Mouse (Mus musculus) lung, embryonic 16.5 days (tissue): ENCODE results near the gene Noxo1. TPM values are rescaled to one million over a fixed set of nuclear protein-coding genes. Genes with fewer than 3 reads are reported as not detected.
"Not testable (repeated sequence)": the region's sequence is repeated elsewhere in the genome, so short reads cannot be mapped to it uniquely, and the experiment has no call there.

Experiments
- ATAC-seq: fragments of 200-750 bp; cut with Nextera tagmentation; 2 replicates; pipeline ENCODE4 v1.8.0; 2017; ENCODE audit warnings: low read depth, mild to moderate bottlenecking, moderate library complexity
- H3K27ac ChIP-seq: fragments of 300-500 bp; sonication (generic); 2 replicates; pipeline ENCODE4 v1.5.1; 2014; ENCODE audit warnings: mild to moderate bottlenecking, control low read depth, low read length
- H3K27me3 ChIP-seq: fragments of 300-500 bp; sonication (generic); 2 replicates; pipeline ENCODE4 v1.6.1; 2014; ENCODE audit warnings: low read depth, low read length, mixed read lengths; ENCODE audit not compliant: control insufficient read depth, insufficient read depth
- H3K36me3 ChIP-seq: fragments of 300-500 bp; sonication (generic); 2 replicates; pipeline ENCODE4 v1.6.1; 2014; ENCODE audit warnings: low read length; ENCODE audit not compliant: control insufficient read depth, insufficient read depth
- H3K4me1 ChIP-seq: fragments of 300-500 bp; sonication (generic); replicated peaks from 2 replicates; pipeline ENCODE4 v1.6.1; 2014; ENCODE audit warnings: low read length, mixed read lengths; ENCODE audit not compliant: control insufficient read depth, insufficient read depth
- H3K4me2 ChIP-seq: fragments of 300-500 bp; sonication (generic); 2 replicates; pipeline ENCODE4 v1.6.1; 2014; ENCODE audit warnings: low read depth, low read length, control low read depth
- H3K4me3 ChIP-seq: fragments of 300-500 bp; sonication (generic); 2 replicates; pipeline ENCODE4 v1.5.1; 2014; ENCODE audit warnings: mild to moderate bottlenecking, low read length, control low read depth
- H3K9ac ChIP-seq: fragments of 300-500 bp; sonication (generic); 2 replicates; pipeline ENCODE4 v1.6.1; 2014; ENCODE audit warnings: low read length, control low read depth
- H3K9me3 ChIP-seq: fragments of 300-500 bp; sonication (generic); 2 replicates; pipeline ENCODE4 v1.6.1; 2016; ENCODE audit warnings: low read length; ENCODE audit not compliant: control insufficient read depth
- WGBS: fragments of 180-500 bp; shearing (Covaris S2); extraction: QIAGEN DNeasy Blood & Tissue Kit; methylation state at CpG from one replicate; pipeline ENCODE4 v1.1.7; 2014; 5-methylcytosine and 5-hydroxymethylcytosine counted together
- polyA plus RNA-seq: library from polyadenylated mRNA; unstranded; fragments of >200 nt; fragmentation: Nextera tagmentation; extraction: Ambion mirVana; gene quantifications from 2 replicates; pipeline ENCODE4 v1.2.1, GENCODE M21; 2015

Gene Noxo1
- polyA plus RNA-seq, 1 experiment from 2014 or later = 4.2 TPM

DNA sequence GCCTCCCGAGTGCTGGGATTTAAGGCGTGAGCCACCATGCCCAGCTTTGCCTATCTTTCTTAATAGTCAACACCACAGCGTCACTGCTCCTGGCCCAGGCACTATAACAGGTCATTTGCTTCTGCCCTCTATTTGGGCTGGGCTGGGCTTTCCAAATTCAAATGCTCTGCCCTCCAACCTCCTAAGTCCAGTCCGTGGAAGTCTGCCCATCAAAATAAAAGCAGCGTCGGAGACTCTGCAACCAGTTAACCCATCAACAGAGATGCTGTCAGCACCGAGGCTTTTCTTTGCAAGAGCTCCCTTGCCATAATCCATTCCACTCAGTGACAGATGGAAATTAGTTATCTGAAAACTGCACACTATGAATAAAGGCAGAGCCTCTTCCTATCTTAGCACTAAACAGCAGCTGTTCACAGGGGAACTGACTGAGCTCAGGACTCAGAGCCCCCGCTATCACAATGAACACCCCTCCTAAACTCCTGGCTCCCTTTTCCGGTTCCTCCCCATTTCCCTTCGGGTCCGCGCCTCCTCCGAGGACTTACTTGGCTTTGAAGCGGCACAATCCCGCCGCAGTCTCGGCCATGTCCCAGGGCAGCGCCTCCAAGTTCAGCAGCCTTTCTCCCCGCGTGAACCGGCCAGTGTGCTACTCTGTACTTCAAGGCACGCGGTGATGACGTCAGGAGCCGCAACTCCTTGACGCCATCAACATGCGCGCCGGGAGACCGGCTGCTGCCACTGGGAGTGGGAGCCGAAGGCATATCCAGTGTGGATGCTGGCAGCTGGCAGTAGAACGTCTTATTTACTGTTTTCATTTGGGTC is 11.2 kb downstream of the Noxo1 start, which contains the start of gene Tbl3:
TSS of gene Tbl3 (minus strand) at position 679 of the 819 bp plus-strand sequence.
- WGBS = 3% methylated on average over 32 of the region's 32 CpGs
- peak within 1 kb of the TSS; percentile 86 for H3K9ac ChIP-seq
- peaks cover 7% of the 10 kb centered on the region for H3K4me1 ChIP-seq
- no peaks in the 10 kb centered on the region for H3K9me3 ChIP-seq
- peak within 1 kb of the TSS; percentile 86 for H3K27ac ChIP-seq
- peak; percentile 88 for ATAC-seq
- H3K36me3 ChIP-seq = peaks cover 12% of the 10 kb centered on the region
- H3K4me2 ChIP-seq = peak within 1 kb of the TSS; percentile 79
- no peaks in the 10 kb centered on the region for H3K27me3 ChIP-seq
- H3K4me3 ChIP-seq = peak within 1 kb of the TSS; percentile 90

GRCm38 (mm10) chr17:24707801-24708425 is 11.9 kb downstream of the Noxo1 start:
- no peaks in the 10 kb centered on the region for H3K27me3 ChIP-seq
- ATAC-seq = peak; percentile 46
- peak overlapping the region; percentile 90 for H3K4me3 ChIP-seq
- H3K9me3 ChIP-seq = no peaks in the 10 kb centered on the region
- peaks cover 10% of the 10 kb centered on the region for H3K36me3 ChIP-seq
- peak overlapping the region; percentile 86; the same call in 1 of the 2 replicates for H3K27ac ChIP-seq
- peaks cover 7% of the 10 kb centered on the region for H3K4me1 ChIP-seq
- WGBS = 3% methylated on average over 24 of the region's 24 CpGs
- peak overlapping the region; percentile 86 for H3K9ac ChIP-seq
- H3K4me2 ChIP-seq = peak overlapping the region; percentile 79

GRCm38 (mm10) chr17:24708646-24709045 is 12.6 kb downstream of the Noxo1 start:
- H3K4me2 ChIP-seq = peak overlapping the region; percentile 79
- H3K9me3 ChIP-seq = no peaks in the 10 kb centered on the region
- no peak overlapping the region for H3K27ac ChIP-seq

DNA sequence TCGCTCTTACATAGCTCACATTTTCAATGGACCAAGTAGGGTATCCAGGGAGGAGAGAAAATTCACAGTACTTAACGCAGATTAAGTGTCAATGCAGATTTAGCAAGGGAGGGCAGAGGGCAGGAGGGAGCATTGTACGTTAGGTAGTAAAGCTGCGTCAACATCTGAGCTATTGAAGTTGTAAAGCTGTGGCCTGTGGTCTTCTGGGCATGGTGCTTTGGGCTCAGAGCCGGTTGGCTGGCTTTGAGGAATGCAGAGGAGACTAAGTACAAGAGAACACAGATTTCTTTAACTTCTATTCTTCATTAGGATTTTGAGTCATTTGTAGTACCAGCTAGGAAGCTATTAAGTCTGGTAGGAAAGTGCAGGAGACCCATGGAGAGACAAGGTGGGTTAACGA is 19.5 kb downstream of the Noxo1 start:
- Histone ChIP-seq H3K9ac (no peak overlapping the region), H3K4me1 (peaks cover 6% of the 10 kb centered on the region), H3K4me2 (no peak overlapping the region), H3K27me3 (no peaks in the 10 kb centered on the region), H3K4me3 (no peak overlapping the region), H3K27ac (no peak overlapping the region), H3K9me3 (no peaks in the 10 kb centered on the region), H3K36me3 (peaks cover 6% of the 10 kb centered on the region; the same call in 1 of the 2 replicates)
- ATAC-seq = no peak
- 75% methylated on average over 6 of the region's 6 CpGs for WGBS

More at GRCm38 (mm10) chr17:24708646-24709045, 12.6 kb downstream of the Noxo1 start:
- Histone ChIP-seq H3K9ac (no peak overlapping the region), H3K4me3 (no peak overlapping the region; the same call in 1 of the 2 replicates), H3K36me3 (peaks cover 8% of the 10 kb centered on the region), H3K4me1 (peaks cover 7% of the 10 kb centered on the region), H3K27me3 (no peaks in the 10 kb centered on the region)
- WGBS = 25% methylated on average over 2 of the region's 2 CpGs
- no peak for ATAC-seq

DNA sequence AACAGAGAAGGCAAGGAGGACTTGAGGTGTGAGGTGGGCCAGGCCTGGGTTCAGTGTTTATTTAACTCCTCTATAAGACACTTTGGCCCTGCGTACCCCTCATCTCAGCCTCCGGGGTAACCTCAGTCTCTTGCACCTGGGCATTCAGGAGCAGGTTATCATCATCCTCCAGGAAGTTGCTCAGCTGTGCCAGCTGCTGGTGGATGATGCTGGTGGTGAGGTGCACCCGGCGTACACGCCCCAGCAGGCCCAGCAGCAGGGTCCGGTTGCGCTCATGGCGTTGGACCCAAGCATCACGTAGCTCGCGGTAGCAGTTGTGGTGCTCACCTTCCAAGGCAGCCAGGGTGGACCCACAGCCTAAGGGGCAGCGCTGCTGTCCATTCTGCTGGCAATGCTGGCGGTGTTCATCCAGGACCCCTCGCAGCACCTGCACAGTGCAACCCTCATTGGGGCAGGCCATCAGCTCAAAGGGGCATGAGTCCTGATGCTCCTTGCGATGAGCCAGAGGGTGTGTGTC is 20.2 kb downstream of the Noxo1 start:
- no peak overlapping the region for H3K9ac ChIP-seq

GRCm38 (mm10) chr17:24717943-24718342 is 21.9 kb downstream of the Noxo1 start, which contains the start of the genes Rnf151 and Rps2:
Rnf151 (minus strand) TSS chr17:24718063.
Rps2 (plus strand) TSS chr17:24718116.
- no peaks in the 10 kb centered on the region for H3K9me3 ChIP-seq
- H3K36me3 ChIP-seq = peaks cover 18% of the 10 kb centered on the region
- H3K27me3 ChIP-seq = no peaks in the 10 kb centered on the region
- peak within 1 kb of the TSS; percentile 97 for H3K9ac ChIP-seq
- ATAC-seq = no peak
- no peak within 1 kb of the TSS for H3K27ac ChIP-seq
- peak within 1 kb of the TSS; percentile 92 for H3K4me3 ChIP-seq
- H3K4me2 ChIP-seq = peak within 1 kb of the TSS; percentile 65
- WGBS = 83% methylated on average over 4 of the region's 4 CpGs
- peaks cover 23% of the 10 kb centered on the region for H3K4me1 ChIP-seq

More for the DNA sequence above, 20.2 kb downstream of the Noxo1 start:
- no peaks in the 10 kb centered on the region for H3K9me3 ChIP-seq
- WGBS = 94% methylated on average over 15 of the region's 15 CpGs
- no peak overlapping the region for H3K4me3 ChIP-seq
- no peak overlapping the region for H3K27ac ChIP-seq
- H3K36me3 ChIP-seq = peaks cover 6% of the 10 kb centered on the region; the same call in 1 of the 2 replicates
- H3K4me2 ChIP-seq = no peak overlapping the region
- ATAC-seq = no peak
- H3K4me1 ChIP-seq = peaks cover 7% of the 10 kb centered on the region
- no peaks in the 10 kb centered on the region for H3K27me3 ChIP-seq

- 54% methylated on average over 5 of the region's 5 CpGs for WGBS
- not testable (repeated sequence) for H3K27me3 ChIP-seq, H3K9me3 ChIP-seq, H3K27ac ChIP-seq, ATAC-seq
- H3K4me1 ChIP-seq = peaks cover 29% of the 10 kb centered on the region
- H3K9ac ChIP-seq = peak overlapping the region; percentile 97
- H3K4me3 ChIP-seq = peak overlapping the region; percentile 92
- H3K4me2 ChIP-seq = peak overlapping the region; percentile 65
- H3K36me3 ChIP-seq = peaks cover 18% of the 10 kb centered on the region
Observed at GRCm38 (mm10) chr17:24718938-24719337, 22.9 kb downstream of the Noxo1 start.

DNA sequence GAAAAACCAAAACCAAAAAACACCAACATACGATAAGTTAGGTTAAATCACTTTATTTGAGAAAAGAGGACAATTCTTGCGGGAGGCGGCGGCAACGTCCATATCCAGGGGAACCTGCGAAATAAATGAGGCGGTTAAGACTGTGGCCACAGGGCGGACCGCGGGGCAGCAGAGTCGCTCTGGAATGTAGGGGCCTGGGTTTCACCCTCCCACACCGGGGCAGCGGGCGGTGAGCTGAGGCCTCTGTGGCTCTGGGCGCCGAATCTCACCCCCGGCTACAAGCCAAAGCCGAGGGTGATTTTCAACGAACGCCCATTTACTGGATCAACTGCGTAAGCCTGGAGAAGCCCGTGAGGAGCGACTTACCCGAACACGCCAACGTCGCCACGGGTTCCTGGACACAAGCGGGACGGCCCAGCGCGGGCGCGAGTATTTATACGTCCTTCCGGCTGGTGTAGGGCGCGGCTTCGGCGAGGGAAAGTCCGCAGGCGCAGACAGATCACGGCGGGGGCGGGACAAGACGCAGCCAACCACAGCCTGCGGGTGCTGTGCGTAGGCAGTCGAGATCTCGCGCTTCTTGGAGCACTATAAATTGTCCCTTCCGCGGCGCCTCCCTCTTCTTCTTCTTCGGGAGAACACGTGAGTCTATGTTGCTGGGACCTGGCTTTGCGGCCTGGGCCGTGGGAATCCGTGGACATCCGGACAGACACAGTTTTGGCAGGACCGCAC is 23.6 kb downstream of the Noxo1 start:
- Histone ChIP-seq H3K4me3 (peak overlapping the region; percentile 92), H3K36me3 (peaks cover 18% of the 10 kb centered on the region), H3K27ac (peak overlapping the region; percentile 87), H3K9ac (peak overlapping the region; percentile 97), H3K4me2 (peak overlapping the region; percentile 88), H3K27me3 (no peaks in the 10 kb centered on the region), H3K9me3 (no peaks in the 10 kb centered on the region), H3K4me1 (peaks cover 31% of the 10 kb centered on the region)
- WGBS = 0% methylated on average over 61 of the region's 61 CpGs
- ATAC-seq = peak; percentile 98
